ENCODE assay signal across 23 mouse cellular contexts in the genomic region with DNA sequence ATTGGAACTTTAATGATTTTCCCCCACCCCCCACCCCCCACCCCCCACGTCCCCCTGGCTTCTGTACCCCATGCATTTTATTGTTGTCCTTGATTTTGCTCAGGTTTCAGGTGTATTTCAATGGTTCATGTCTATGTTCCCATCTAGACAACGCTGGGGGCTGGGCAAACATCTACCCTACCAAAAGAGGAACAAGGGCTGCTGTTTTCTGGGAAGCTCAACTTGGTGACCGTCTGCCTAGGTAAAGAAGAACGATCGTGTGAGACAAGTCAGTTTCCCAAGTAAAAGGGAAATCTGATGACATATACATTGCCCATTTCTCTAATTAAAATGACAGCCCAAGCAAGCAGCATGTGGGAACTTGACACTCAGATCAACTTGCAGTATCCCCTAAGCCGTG.
DNase-seq lines count a peak whose midpoint lies in the region; ATAC-seq and TF ChIP-seq lines count a peak whose summit lies in the region.
"Had no signal": no experiment of that assay in that cellular context is flagged by ENCODE, and none has a peak within 500 bp of the region (broad histone marks: within the 10 kb centered on the region; RNA-seq: fewer than 3 reads in every experiment).

No protein-coding gene starts in this region.

- intact Hi-C loops in heart, postnatal 36 days (cut with DNase I) = no loop called here

- no peak overlapping the region for H3K27ac ChIP-seq in MEL (ENCODE audit: control insufficient read depth, low read depth, low read length)
- no peak overlapping the region for H3K27ac ChIP-seq in midbrain, embryonic 14.5 days (replicated peaks; ENCODE audit: low read depth, low read length)
- H3K27ac ChIP-seq: embryonic facial prominence, embryonic 10.5 days; embryonic facial prominence, embryonic 13.5 days; forebrain, embryonic 12.5 days; forebrain, embryonic 15.5 days; hindbrain, embryonic 10.5 days; hindbrain, embryonic 13.5 days had no signal

- WGBS in midbrain, embryonic 14.5 days = 91% methylated on average over 6 of the region's 6 CpGs

- H3K4me2 ChIP-seq in midbrain, embryonic 14.5 days (ENCODE audit: low read length) = no peak overlapping the region
- H3K4me2 ChIP-seq: embryonic facial prominence, embryonic 13.5 days; forebrain, embryonic 12.5 days; forebrain, embryonic 15.5 days; heart, embryonic 11.5 days; hindbrain, embryonic 13.5 days had no signal

- TF ChIP-seq CTCF in MEL (IDR thresholded peaks at IDR 0.05 in 2 of 3, conservative IDR thresholded peaks at IDR 0.05 in 1 of 3; ENCODE audit: control insufficient read depth in 1 of 3, insufficient read depth in 1 of 3, low read depth in 2 of 3, low read length in 3 of 3, poor library complexity in 1 of 3, severe bottlenecking in 1 of 3) = no peak

- TF ChIP-seq RAD21 in MEL (IDR thresholded peaks at IDR 0.05; ENCODE audit: low read depth, low read length) = no peak

- TF ChIP-seq EP300 in MEL (IDR thresholded peaks at IDR 0.05; ENCODE audit: low read depth in 1 of 2, low read length in 2 of 2) = 0 out of 4 replicates have a peak, but pooled peaks of 1 of the 2 experiments have one; percentile 12

- no peak for TF ChIP-seq POLR2A in MEL (IDR thresholded peaks at IDR 0.05; ENCODE audit: control insufficient read depth in 1 of 2, insufficient read depth in 1 of 2, low read depth in 1 of 2, low read length in 2 of 2, poor library complexity in 1 of 2)

- no peak overlapping the region for H3K9ac ChIP-seq in MEL (ENCODE audit: control insufficient read depth, low read depth, low read length, poor library complexity, severe bottlenecking)
- no peak overlapping the region for H3K9ac ChIP-seq in midbrain, embryonic 14.5 days (replicated peaks; ENCODE audit: low read length)
- H3K9ac ChIP-seq: embryonic facial prominence, embryonic 13.5 days; forebrain, embryonic 12.5 days; forebrain, embryonic 15.5 days; hindbrain, embryonic 13.5 days had no signal

- H3K4me1 ChIP-seq in MEL (ENCODE audit: control insufficient read depth in 1 of 2, insufficient read depth in 2 of 2, low read length in 2 of 2) = peaks cover 2 to 3% of the 10 kb centered on the region in 2 experiments; a peak in 1 of 4 replicates
- peaks cover 22% of the 10 kb centered on the region for H3K4me1 ChIP-seq in midbrain, embryonic 14.5 days (ENCODE audit: control insufficient read depth, insufficient read depth, low read length)

- no peaks in the 10 kb centered on the region for H3K79me2 ChIP-seq in MEL (ENCODE audit: control insufficient read depth, insufficient read depth, low read length, poor library complexity)

- peak; percentile 59 for DNase-seq in heart, adult 11 months
- DNase-seq in heart, postnatal 36 days = no peak
- peak; percentile 46 for DNase-seq in MEL (ENCODE audit: low read depth, low spot score)
- no peak for DNase-seq in adrenal gland, adult (ENCODE audit: inconsistent age in 2 of 2, low spot score in 1 of 2)
- DNase-seq in midbrain, embryonic 14.5 days = no peak
- DNase-seq: adrenal gland, adult 8-10 months; adrenal gland, postnatal 25 days; cerebellum, adult 11-12 months; cerebellum, adult 8-10 months; cerebellum, postnatal 10 days; cerebellum, postnatal 36 days; embryo, embryonic 11 days; gastrocnemius, postnatal 25 days had no signal

- no peaks in the 10 kb centered on the region; a peak in 2 of 4 replicates for H3K36me3 ChIP-seq in MEL (ENCODE audit: control insufficient read depth in 1 of 2, insufficient read depth in 2 of 2, low read length in 2 of 2)
- H3K36me3 ChIP-seq in midbrain, embryonic 14.5 days (ENCODE audit: control insufficient read depth, insufficient read depth, low read length) = no peaks in the 10 kb centered on the region
- H3K36me3 ChIP-seq: embryonic facial prominence, embryonic 10.5 days; embryonic facial prominence, embryonic 13.5 days; forebrain, embryonic 12.5 days; forebrain, embryonic 15.5 days; hindbrain, embryonic 10.5 days; hindbrain, embryonic 13.5 days had no signal

- H3K27me3 ChIP-seq in MEL (ENCODE audit: control insufficient read depth in 1 of 2, insufficient read depth in 2 of 2, low read length in 2 of 2) = no peaks in the 10 kb centered on the region
- no peaks in the 10 kb centered on the region for H3K27me3 ChIP-seq in midbrain, embryonic 14.5 days (ENCODE audit: control insufficient read depth, insufficient read depth, low read length)
- H3K27me3 ChIP-seq: embryonic facial prominence, embryonic 13.5 days; forebrain, embryonic 12.5 days; forebrain, embryonic 15.5 days; hindbrain, embryonic 13.5 days had no signal

- peak; percentile 54 for ATAC-seq in megakaryocyte, adult 5-6 weeks (ENCODE audit: poor library complexity, severe bottlenecking)
- no peak for ATAC-seq in midbrain, embryonic 14.5 days (ENCODE audit: low FRiP score, low TSS enrichment)
- ATAC-seq: forebrain, embryonic 15.5 days; hindbrain, embryonic 16.5 days had no signal

- H3K4me3 ChIP-seq in MEL (ENCODE audit: control insufficient read depth in 1 of 2, insufficient read depth in 1 of 2, low read depth in 2 of 2, low read length in 2 of 2) = no peak overlapping the region
- H3K4me3 ChIP-seq in midbrain, embryonic 14.5 days (replicated peaks; ENCODE audit: low read depth, low read length) = no peak overlapping the region
- H3K4me3 ChIP-seq: embryonic facial prominence, embryonic 10.5 days; embryonic facial prominence, embryonic 13.5 days; erythroblast, embryonic 14.5 days; forebrain, embryonic 12.5 days; forebrain, embryonic 15.5 days; hindbrain, embryonic 10.5 days; hindbrain, embryonic 13.5 days had no signal

- no peaks in the 10 kb centered on the region for H3K9me3 ChIP-seq in MEL (replicated peaks; ENCODE audit: insufficient read depth, low read length)
- H3K9me3 ChIP-seq in midbrain, embryonic 14.5 days (ENCODE audit: control insufficient read depth, low read length) = no peaks in the 10 kb centered on the region
- H3K9me3 ChIP-seq: embryonic facial prominence, embryonic 10.5 days; embryonic facial prominence, embryonic 13.5 days; forebrain, embryonic 12.5 days; forebrain, embryonic 15.5 days; hindbrain, embryonic 10.5 days; hindbrain, embryonic 13.5 days had no signal

TF ChIP-seq in MEL, 35 proteins besides CTCF, POLR2A, EP300 and RAD21:
- TF ChIP-seq SIN3A (IDR thresholded peaks at IDR 0.05; ENCODE audit: low read length) (0 out of 2 replicates have a peak, but pooled peaks have one; percentile 23), NELFE (IDR thresholded peaks at IDR 0.05; ENCODE audit: low read depth, low read length) (no peak)

Comparison
In these comparisons a context has a peak if more than half of its experiments do, and no peak if none do; other contexts are left out.
1. DNase-seq: peak in heart, adult 11 months (single experiment) and MEL (single experiment); none in heart, postnatal 36 days (0 of 2), adrenal gland, adult (0 of 2) and midbrain, embryonic 14.5 days (single experiment).